Mouse (Mus musculus) kidney, postnatal 0 days (tissue): ENCODE results near the gene Rhox2a. TPM values are rescaled to one million over a fixed set of nuclear protein-coding genes. Genes with fewer than 3 reads are reported as not detected.
"Not testable (repeated sequence)": the region's sequence is repeated elsewhere in the genome, so short reads cannot be mapped to it uniquely, and the experiment has no call there.

ENCODE experiments used
- ATAC-seq: fragments of 200-750 bp; cut with Nextera tagmentation; replicated peaks from 2 replicates; pipeline ENCODE4 v1.8.0; 2017; ENCODE audit warnings: low read depth, moderate number of reproducible peaks, moderate TSS enrichment, moderate library complexity; ENCODE audit not compliant: low FRiP score
- DNase-seq: peaks from one replicate; pipeline ENCODE4 v3.0.0-alpha.2; 2016; ENCODE audit warnings: low spot score
- H3K27ac ChIP-seq: fragments of 300-500 bp; sonication (generic); 2 replicates; pipeline ENCODE4 v1.5.1; 2014; ENCODE audit warnings: mild to moderate bottlenecking
- H3K27me3 ChIP-seq: fragments of 300-500 bp; sonication (generic); 2 replicates; pipeline ENCODE4 v1.6.1; 2014; ENCODE audit warnings: low read length, mixed read lengths; ENCODE audit not compliant: insufficient read depth
- H3K36me3 ChIP-seq: fragments of 300-500 bp; sonication (generic); 2 replicates; pipeline ENCODE4 v1.6.1; 2014; ENCODE audit warnings: low read length, mixed read lengths; ENCODE audit not compliant: insufficient read depth
- H3K4me1 ChIP-seq: fragments of 300-500 bp; sonication (generic); replicated peaks from 2 replicates; pipeline ENCODE4 v1.6.1; 2014; ENCODE audit warnings: antibody characterized with exemption, low read length, mixed read lengths; ENCODE audit not compliant: insufficient read depth
- H3K4me2 ChIP-seq: fragments of 300-500 bp; sonication (generic); 2 replicates; pipeline ENCODE4 v1.6.1; 2014; ENCODE audit warnings: mild to moderate bottlenecking, low read length, moderate library complexity, mixed read lengths
- H3K4me3 ChIP-seq: fragments of 300-500 bp; sonication (generic); replicated peaks from 2 replicates; pipeline ENCODE4 v1.5.1; 2014; ENCODE audit warnings: low read depth, low read length
- H3K9ac ChIP-seq: fragments of 300-500 bp; sonication (generic); 2 replicates; pipeline ENCODE4 v1.6.1; 2014; ENCODE audit warnings: low read depth, low read length
- H3K9me3 ChIP-seq: fragments of 300-500 bp; sonication (generic); replicated peaks from 2 replicates; pipeline ENCODE4 v1.6.1; 2016; ENCODE audit warnings: low read length, inconsistent platforms, mixed read lengths
- CTCF ChIP-seq: IDR thresholded peaks from 2 replicates; pipeline ENCODE4 v1.5.1; 2016; ENCODE audit warnings: antibody characterized with exemption, low read depth, mild to moderate bottlenecking, moderate library complexity
- WGBS: fragments of 180-500 bp; shearing (Covaris S2); extraction: QIAGEN DNeasy Blood & Tissue Kit; methylation state at CpG from one replicate; pipeline ENCODE4 v1.1.7; 2014; 5-methylcytosine and 5-hydroxymethylcytosine counted together
- polyA plus RNA-seq: library from polyadenylated mRNA; unstranded; fragments of >200 nt; fragmentation: Nextera tagmentation; extraction: Ambion mirVana; gene quantifications from 2 replicates; pipeline ENCODE4 v1.2.1, GENCODE M21; 2015

Gene Rhox2a
- polyA plus RNA-seq = not detected in 2 replicates

DNA sequence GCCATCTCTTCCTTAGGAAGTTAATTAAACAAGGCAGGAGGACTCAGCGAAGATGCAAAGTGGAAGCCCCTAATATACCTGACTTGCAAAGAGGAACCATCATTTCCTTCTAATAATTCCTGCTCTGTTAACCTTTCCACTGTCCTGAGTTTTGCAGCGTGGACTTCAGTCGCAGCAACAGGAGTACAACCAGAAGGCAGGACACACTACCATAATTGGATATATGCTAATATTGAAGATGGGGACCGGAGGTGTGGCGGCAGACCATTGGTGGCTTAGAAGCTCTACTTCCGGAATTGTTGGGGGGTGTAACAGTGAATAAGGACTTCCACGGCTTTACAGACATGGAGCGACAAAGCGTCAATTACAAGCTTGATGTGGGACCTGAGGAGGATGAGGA is at the start of gene Rhox2a:
Rhox2a (plus strand) TSS at position 301 of the 400 bp plus-strand sequence.
- H3K27ac ChIP-seq, H3K9me3 ChIP-seq, H3K27me3 ChIP-seq, H3K4me2 ChIP-seq, ATAC-seq, H3K9ac ChIP-seq, H3K4me3 ChIP-seq, DNase-seq, H3K4me1 ChIP-seq, H3K36me3 ChIP-seq: not testable (repeated sequence)
- no CpG with 5 or more reads among the region's 9 CpGs for WGBS

GRCm38 (mm10) chrX:37198676-37199075 is 46.1 kb upstream of the Rhox2a start:
- Histone ChIP-seq H3K9ac (no peak overlapping the region), H3K4me2 (no peak overlapping the region), H3K9me3 (no peaks in the 10 kb centered on the region), H3K27ac (no peak overlapping the region), H3K4me1 (no peaks in the 10 kb centered on the region), H3K4me3 (no peak overlapping the region), H3K36me3 (no peaks in the 10 kb centered on the region), H3K27me3 (no peaks in the 10 kb centered on the region)
- WGBS = 66% methylated on average over 8 of the region's 8 CpGs
- TF ChIP-seq CTCF = no peak
- DNase-seq (no peak), ATAC-seq (no peak)

GRCm38 (mm10) chrX:37210941-37211340 is 33.8 kb upstream of the Rhox2a start, which contains the start of gene Gm9:
Gene Gm9, minus strand, starts transcription at chrX:37211041.
- Histone ChIP-seq H3K9me3 (no peaks in the 10 kb centered on the region), H3K36me3 (no peaks in the 10 kb centered on the region), H3K9ac (no peak within 1 kb of the TSS), H3K4me2 (no peak within 1 kb of the TSS), H3K27me3 (no peaks in the 10 kb centered on the region), H3K4me3 (no peak within 1 kb of the TSS), H3K27ac (no peak within 1 kb of the TSS), H3K4me1 (no peaks in the 10 kb centered on the region)
- WGBS = 85% methylated on average over 10 of the region's 10 CpGs
- no peak for ATAC-seq
- TF ChIP-seq CTCF = no peak
- DNase-seq = no peak

GRCm38 (mm10) chrX:37222158-37222557 is 22.6 kb upstream of the Rhox2a start, which contains the start of gene Rhox1:
Gene Rhox1, minus strand, starts transcription at chrX:37222258.
- H3K4me1 ChIP-seq, ATAC-seq, H3K36me3 ChIP-seq, H3K4me2 ChIP-seq, DNase-seq, H3K9me3 ChIP-seq, H3K9ac ChIP-seq, H3K27me3 ChIP-seq, H3K4me3 ChIP-seq, H3K27ac ChIP-seq: not testable (repeated sequence)
- 92% methylated on average over 1 of the region's 1 CpGs for WGBS

- H3K27ac ChIP-seq, H3K27me3 ChIP-seq, H3K9ac ChIP-seq, H3K4me1 ChIP-seq, H3K4me3 ChIP-seq, DNase-seq, H3K9me3 ChIP-seq, ATAC-seq, H3K4me2 ChIP-seq, H3K36me3 ChIP-seq: not testable (repeated sequence)
- WGBS = 89% methylated on average over 1 of the region's 3 CpGs
These were observed 4.8 kb downstream of the Rhox2a start, which contains the start of gene Rhox3a for GRCm38 (mm10) chrX:37249619-37250018. Gene Rhox3a, plus strand, starts transcription at chrX:37249919.

- not testable (repeated sequence) for H3K36me3 ChIP-seq, H3K9ac ChIP-seq, ATAC-seq, H3K27ac ChIP-seq, H3K27me3 ChIP-seq, H3K4me3 ChIP-seq, H3K4me1 ChIP-seq, DNase-seq, H3K4me2 ChIP-seq, H3K9me3 ChIP-seq
- WGBS = 98% methylated on average over 10 of the region's 19 CpGs
These were observed 20.3 kb downstream of the Rhox2a start, which contains the start of gene Rhox4a for GRCm38 (mm10) chrX:37265038-37265437. Gene Rhox4a, plus strand, starts transcription at chrX:37265338.

Other genes with a start within 250 kb of the Rhox2a start
- 0.11 TPM in 1 of 2 replicates, not detected in the other for gene Sowahd, start 196.1 kb upstream of the Rhox2a start, polyA plus RNA-seq
- gene Rpl39, start 159.6 kb upstream of the Rhox2a start, polyA plus RNA-seq = 703 and 903 TPM in 2 replicates
- gene Upf3b, start 134.7 kb upstream of the Rhox2a start, polyA plus RNA-seq = 17.2 TPM in 2 replicates
- gene Nkap, start 118.2 kb upstream of the Rhox2a start, polyA plus RNA-seq = 12.1 and 12.8 TPM in 2 replicates
- gene Akap14, start 76.1 kb upstream of the Rhox2a start, polyA plus RNA-seq = not detected in 2 replicates
- gene Ndufa1, start 53.8 kb upstream of the Rhox2a start, polyA plus RNA-seq = 715 and 799 TPM in 2 replicates
- 8.9 and 9.6 TPM in 2 replicates for gene Rnf113a1, start 53.7 kb upstream of the Rhox2a start, polyA plus RNA-seq
- not detected in 2 replicates for gene Gm9, start 33.9 kb upstream of the Rhox2a start, polyA plus RNA-seq
- not detected in 2 replicates for gene Rhox1, start 22.7 kb upstream of the Rhox2a start, polyA plus RNA-seq
- not detected in 2 replicates for gene Rhox3a, start 4.9 kb downstream of the Rhox2a start, polyA plus RNA-seq
- not detected in 2 replicates for gene Rhox4a, start 20.4 kb downstream of the Rhox2a start, polyA plus RNA-seq
- not detected in 2 replicates for gene Rhox3a2, start 135.1 kb downstream of the Rhox2a start, polyA plus RNA-seq
- not detected in 2 replicates for gene Rhox4a2, start 145.9 kb downstream of the Rhox2a start, polyA plus RNA-seq
- gene Rhox2b, start 167.1 kb downstream of the Rhox2a start, polyA plus RNA-seq = not detected in 2 replicates
- not detected in 2 replicates for gene Rhox4b, start 187.5 kb downstream of the Rhox2a start, polyA plus RNA-seq
- gene Rhox2c, start 208.7 kb downstream of the Rhox2a start, polyA plus RNA-seq = not detected in 2 replicates
- gene Rhox3c, start 213.6 kb downstream of the Rhox2a start, polyA plus RNA-seq = not detected in 2 replicates
- gene Rhox4c, start 235.4 kb downstream of the Rhox2a start, polyA plus RNA-seq = not detected in 2 replicates
- gene Rhox2d, start 248.5 kb downstream of the Rhox2a start, polyA plus RNA-seq = not detected in 2 replicates